In the genomic region with DNA sequence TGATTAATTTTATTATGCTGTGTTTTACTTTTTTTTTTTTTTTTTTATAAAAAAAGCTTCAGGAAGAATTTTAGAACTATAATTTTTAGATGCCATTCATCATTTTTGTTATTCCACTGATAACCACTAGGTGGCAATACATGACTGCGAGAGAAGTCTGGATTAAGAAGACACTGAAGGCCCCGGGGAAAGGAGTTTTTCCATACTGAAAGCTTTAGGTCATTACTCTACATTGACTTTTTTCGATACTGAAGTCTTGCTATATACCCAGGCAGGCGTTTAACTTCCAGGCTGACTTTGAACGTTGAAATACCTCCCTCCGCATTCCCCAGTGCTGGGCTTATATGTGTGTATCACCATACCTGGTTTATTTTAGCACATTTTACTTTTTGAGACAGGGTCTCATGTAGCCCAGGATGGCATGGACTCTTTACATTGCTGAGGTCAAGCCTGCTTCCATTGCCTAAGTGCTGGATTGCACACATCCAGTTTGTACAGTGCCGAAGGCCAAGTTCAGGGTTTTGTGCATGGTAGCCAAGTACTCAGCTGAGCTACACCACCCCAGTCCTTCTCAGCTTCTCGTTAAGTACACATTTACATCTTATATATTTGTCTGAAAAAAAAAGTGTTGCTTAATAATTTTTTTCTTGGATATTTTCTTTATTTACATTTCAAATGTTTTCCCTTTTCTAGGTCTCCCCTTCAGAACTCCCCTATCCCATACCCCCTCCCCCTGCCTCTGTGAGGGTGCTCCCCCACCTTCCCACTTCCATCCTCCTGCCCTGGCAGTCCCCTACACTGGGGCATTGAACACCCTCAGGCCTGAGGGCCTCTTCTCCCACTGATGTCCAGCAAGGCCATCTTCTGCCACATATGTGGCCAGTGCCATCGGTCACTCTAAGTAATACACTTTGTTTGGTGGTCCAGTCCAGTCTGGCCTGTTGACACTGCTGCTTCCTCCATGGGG, we compare ENCODE assay signal across 9 mouse cellular contexts. TPM values are rescaled to one million over a fixed set of nuclear protein-coding genes. Genes with fewer than 3 reads are reported as not detected.
DNase-seq lines count a peak whose midpoint lies in the region; ATAC-seq lines count a peak whose summit lies in the region.
"Had no signal": no experiment of that assay in that cellular context is flagged by ENCODE, and none has a peak within 500 bp of the region (broad histone marks: within the 10 kb centered on the region; RNA-seq: fewer than 3 reads in every experiment).

No protein-coding gene starts in this region.

- no peaks in the 10 kb centered on the region for H3K9me3 ChIP-seq in hindbrain, embryonic 11.5 days (ENCODE audit: control insufficient read depth, low read length)
- H3K9me3 ChIP-seq in hindbrain, embryonic 10.5 days = no peaks in the 10 kb centered on the region
- no peaks in the 10 kb centered on the region for H3K9me3 ChIP-seq in hindbrain, embryonic 14.5 days (ENCODE audit: control insufficient read depth, low read length)
- H3K9me3 ChIP-seq: limb, embryonic 12.5 days had no signal

- no peak for ATAC-seq in hindbrain, embryonic 11.5 days (ENCODE audit: low FRiP score)
- no peak for ATAC-seq in hindbrain, embryonic 14.5 days (ENCODE audit: low FRiP score)

- peak; percentile 63 for DNase-seq in hindbrain, embryonic 11.5 days (ENCODE audit: low spot score)
- DNase-seq in hindbrain, embryonic 10.5 days (ENCODE audit: low spot score) = no peak
- DNase-seq in CD4-positive, CD25-positive, alpha-beta regulatory T cell, adult 2 months (ENCODE audit: low read depth, low spot score) = peak; percentile 72
- peak; percentile 76 for DNase-seq in adipocyte (ENCODE audit: low spot score)
- DNase-seq in hindbrain, embryonic 14.5 days (ENCODE audit: low spot score) = peak; percentile 85
- peak; percentile 72 for DNase-seq in naive thymus-derived CD4-positive, alpha-beta T cell, adult 2 months (ENCODE audit: low read depth)
- no peak for DNase-seq in ovary, postnatal 10 days (ENCODE audit: low spot score)
- no peak for DNase-seq in kidney, postnatal 10 days

- no peak overlapping the region for H3K4me2 ChIP-seq in hindbrain, embryonic 11.5 days (replicated peaks; ENCODE audit: low read depth, low read length)
- no peak overlapping the region for H3K4me2 ChIP-seq in hindbrain, embryonic 14.5 days (replicated peaks)
- H3K4me2 ChIP-seq: limb, embryonic 12.5 days had no signal

- no peak overlapping the region for H3K4me3 ChIP-seq in hindbrain, embryonic 11.5 days (ENCODE audit: low read depth, low read length)
- H3K4me3 ChIP-seq in hindbrain, embryonic 10.5 days = no peak overlapping the region
- no peak overlapping the region for H3K4me3 ChIP-seq in hindbrain, embryonic 14.5 days (replicated peaks; ENCODE audit: low read length)
- H3K4me3 ChIP-seq: limb, embryonic 12.5 days had no signal

- H3K9ac ChIP-seq in hindbrain, embryonic 11.5 days (ENCODE audit: low read depth, low read length) = no peak overlapping the region
- H3K9ac ChIP-seq in hindbrain, embryonic 14.5 days = no peak overlapping the region
- H3K9ac ChIP-seq: limb, embryonic 12.5 days had no signal

- no peaks in the 10 kb centered on the region for H3K27me3 ChIP-seq in hindbrain, embryonic 11.5 days (ENCODE audit: control insufficient read depth, insufficient read depth, low read length)
- H3K27me3 ChIP-seq in hindbrain, embryonic 10.5 days (ENCODE audit: insufficient read depth, poor library complexity, severe bottlenecking) = no peaks in the 10 kb centered on the region
- no peaks in the 10 kb centered on the region for H3K27me3 ChIP-seq in hindbrain, embryonic 14.5 days (ENCODE audit: control insufficient read depth, insufficient read depth, low read length)
- H3K27me3 ChIP-seq: limb, embryonic 12.5 days had no signal

- H3K36me3 ChIP-seq in hindbrain, embryonic 11.5 days (ENCODE audit: control insufficient read depth, insufficient read depth, low read length) = no peaks in the 10 kb centered on the region
- peaks cover 73% of the 10 kb centered on the region for H3K36me3 ChIP-seq in hindbrain, embryonic 10.5 days
- peaks cover 57% of the 10 kb centered on the region for H3K36me3 ChIP-seq in hindbrain, embryonic 14.5 days (replicated peaks; ENCODE audit: control insufficient read depth, insufficient read depth)

- WGBS in hindbrain, embryonic 11.5 days = 59% methylated on average over 9 of the region's 9 CpGs
- WGBS in hindbrain, embryonic 10.5 days = 59% methylated on average over 9 of the region's 9 CpGs
- 51% methylated on average over 9 of the region's 9 CpGs for WGBS in hindbrain, embryonic 14.5 days

- H3K27ac ChIP-seq in hindbrain, embryonic 11.5 days (ENCODE audit: low read depth, low read length) = no peak overlapping the region
- H3K27ac ChIP-seq in hindbrain, embryonic 10.5 days = no peak overlapping the region
- H3K27ac ChIP-seq in hindbrain, embryonic 14.5 days = no peak overlapping the region
- H3K27ac ChIP-seq: limb, embryonic 12.5 days had no signal

- H3K4me1 ChIP-seq in hindbrain, embryonic 11.5 days (replicated peaks; ENCODE audit: control insufficient read depth, insufficient read depth, low read length) = no peaks in the 10 kb centered on the region
- no peaks in the 10 kb centered on the region for H3K4me1 ChIP-seq in hindbrain, embryonic 10.5 days (replicated peaks)
- no peaks in the 10 kb centered on the region for H3K4me1 ChIP-seq in hindbrain, embryonic 14.5 days (replicated peaks; ENCODE audit: control insufficient read depth, insufficient read depth, low read length)
- H3K4me1 ChIP-seq: limb, embryonic 12.5 days had no signal

RNA-seq across cellular contexts. Expression of a gene that starts 15.7 kb away (rescaled TPM):
- polyA plus RNA-seq in hindbrain, embryonic 11.5 days (2014; fragmentation: Nextera tagmentation; extraction: Ambion mirVana) = 24.0 and 24.8 TPM in 2 replicates
- 20.8 and 22.2 TPM in 2 replicates for polyA plus RNA-seq in hindbrain, embryonic 10.5 days (2016; fragmentation: Nextera tagmentation; extraction: Ambion mirVana)
- polyA plus RNA-seq in hindbrain, embryonic 14.5 days (2014; fragmentation: Nextera tagmentation; extraction: Ambion mirVana) = 21.2 and 26.2 TPM in 2 replicates

RNA-seq across cellular contexts. Expression of a gene that starts 32.1 kb away (rescaled TPM):
- polyA plus RNA-seq in hindbrain, embryonic 11.5 days (2014; fragmentation: Nextera tagmentation; extraction: Ambion mirVana) = not detected in 2 replicates
- polyA plus RNA-seq in hindbrain, embryonic 10.5 days (2016; fragmentation: Nextera tagmentation; extraction: Ambion mirVana) = 0.10 and 0.30 TPM in 2 replicates
- polyA plus RNA-seq in hindbrain, embryonic 14.5 days (2014; fragmentation: Nextera tagmentation; extraction: Ambion mirVana) = not detected in 2 replicates

Comparison
In these comparisons a context has a peak if more than half of its experiments do, and no peak if none do; other contexts are left out.
1. DNase-seq: peak in hindbrain, embryonic 11.5 days (single experiment), CD4-positive, CD25-positive, alpha-beta regulatory T cell, adult 2 months (single experiment), adipocyte (single experiment), hindbrain, embryonic 14.5 days (single experiment) and naive thymus-derived CD4-positive, alpha-beta T cell, adult 2 months (single experiment); none in hindbrain, embryonic 10.5 days (single experiment), ovary, postnatal 10 days (single experiment) and kidney, postnatal 10 days (single experiment).